Mouse (Mus musculus) stomach, postnatal 0 days (tissue): ENCODE results near the gene Wdr17. TPM values are rescaled to one million over a fixed set of nuclear protein-coding genes. Genes with fewer than 3 reads are reported as not detected.

Experiments used
- ATAC-seq: fragments of 200-750 bp; cut with Nextera tagmentation; 2 replicates; pipeline ENCODE4 v1.8.0; 2017; ENCODE audit not compliant: low FRiP score, low TSS enrichment
- DNase-seq: peaks from one replicate; pipeline ENCODE4 v3.0.0-alpha.2; 2016; ENCODE audit warnings: low spot score
- H3K27ac ChIP-seq: fragments of 300-500 bp; sonication (generic); replicated peaks from 2 replicates; pipeline ENCODE4 v1.5.1; 2014; ENCODE audit warnings: mild to moderate bottlenecking, control low read depth
- H3K27me3 ChIP-seq: fragments of 300-500 bp; sonication (generic); 2 replicates; pipeline ENCODE4 v1.6.1; 2014; ENCODE audit warnings: low read length; ENCODE audit not compliant: control insufficient read depth, insufficient read depth
- H3K36me3 ChIP-seq: fragments of 300-500 bp; sonication (generic); 2 replicates; pipeline ENCODE4 v1.6.1; 2014; ENCODE audit warnings: low read length, mixed read lengths; ENCODE audit not compliant: control insufficient read depth, insufficient read depth
- H3K4me1 ChIP-seq: fragments of 300-500 bp; sonication (generic); replicated peaks from 2 replicates; pipeline ENCODE4 v1.6.1; 2014; ENCODE audit warnings: antibody characterized with exemption; ENCODE audit not compliant: control insufficient read depth, insufficient read depth
- H3K4me2 ChIP-seq: fragments of 300-500 bp; sonication (generic); replicated peaks from 2 replicates; pipeline ENCODE4 v1.6.1; 2014; ENCODE audit warnings: low read depth, mild to moderate bottlenecking, control low read depth, moderate library complexity
- H3K4me3 ChIP-seq: fragments of 300-500 bp; sonication (generic); 2 replicates; pipeline ENCODE4 v1.5.1; 2014; ENCODE audit warnings: low read depth, low read length, control low read depth
- H3K9ac ChIP-seq: fragments of 300-500 bp; sonication (generic); 2 replicates; pipeline ENCODE4 v1.6.1; 2014; ENCODE audit warnings: mild to moderate bottlenecking, low read length, control low read depth, mixed read lengths
- H3K9me3 ChIP-seq: fragments of 300-500 bp; sonication (generic); 2 replicates; pipeline ENCODE4 v1.6.1; 2016; ENCODE audit warnings: low read length; ENCODE audit not compliant: control insufficient read depth
- CTCF ChIP-seq: IDR thresholded peaks from 2 replicates; pipeline ENCODE4 v1.5.1; 2016; ENCODE audit warnings: antibody characterized with exemption, low read depth, mild to moderate bottlenecking, moderate library complexity
- EP300 ChIP-seq: optimal IDR thresholded peaks from 2 replicates; pipeline ENCODE3; 2016; ENCODE audit warnings: antibody characterized with exemption
- WGBS: fragments of 180-500 bp; shearing (Covaris S2); extraction: QIAGEN DNeasy Blood & Tissue Kit; methylation state at CpG from one replicate; pipeline ENCODE4 v1.1.7; 2014; 5-methylcytosine and 5-hydroxymethylcytosine counted together
- polyA plus RNA-seq: library from polyadenylated mRNA; unstranded; fragments of >200 nt; fragmentation: Nextera tagmentation; extraction: Ambion mirVana; gene quantifications from 2 replicates; pipeline ENCODE4 v1.2.1, GENCODE M21; 2015

Wdr17 gene
- polyA plus RNA-seq, 1 experiment from 2014 or later: 0.06 TPM

DNA sequence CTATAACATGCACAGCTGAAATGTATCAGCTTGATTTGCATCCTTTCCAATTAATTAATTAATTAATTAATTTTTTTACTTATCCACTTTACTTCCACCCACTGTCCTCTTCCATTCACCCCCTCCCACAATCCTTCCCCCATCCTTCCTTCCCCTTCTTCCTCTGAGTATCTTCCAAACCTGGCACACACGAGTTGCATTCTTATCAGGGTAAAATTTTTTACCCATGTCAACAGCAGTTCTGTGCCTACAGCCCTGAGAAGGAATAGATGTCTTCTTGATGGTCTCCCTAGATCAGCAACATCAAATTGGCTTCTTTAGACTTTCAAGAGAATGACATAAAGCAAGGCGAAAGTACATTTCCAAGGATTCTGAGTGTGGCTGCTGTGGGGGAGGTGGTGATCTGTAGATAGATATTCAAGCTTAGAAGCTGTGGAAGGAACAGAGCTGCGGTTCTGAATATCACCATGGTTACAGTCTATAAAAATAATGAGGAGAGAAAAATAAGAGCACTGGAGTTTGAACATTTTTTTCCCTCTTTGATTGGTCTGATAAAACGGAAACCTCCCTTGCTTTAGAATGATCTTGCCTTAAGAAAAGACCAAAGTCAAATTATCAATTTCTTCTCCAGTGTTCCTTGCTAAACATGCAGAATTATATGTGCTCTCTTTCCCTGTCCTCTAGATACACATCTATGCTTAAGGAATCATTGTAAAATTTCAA is 22.8 kb downstream of the Wdr17 start:
- ATAC-seq (no peak), DNase-seq (no peak)
- H3K9me3 ChIP-seq: no peaks in the 10 kb centered on the region
- no peaks in the 10 kb centered on the region for H3K36me3 ChIP-seq
- no peak overlapping the region for H3K9ac ChIP-seq
- H3K4me2 ChIP-seq: no peak overlapping the region
- TF ChIP-seq EP300: no peak
- no peak for TF ChIP-seq CTCF
- H3K27me3 ChIP-seq: no peaks in the 10 kb centered on the region
- WGBS: 79% methylated on average over 4 of the region's 4 CpGs
- H3K27ac ChIP-seq: no peak overlapping the region
- no peak overlapping the region for H3K4me3 ChIP-seq
- H3K4me1 ChIP-seq: no peaks in the 10 kb centered on the region

DNA sequence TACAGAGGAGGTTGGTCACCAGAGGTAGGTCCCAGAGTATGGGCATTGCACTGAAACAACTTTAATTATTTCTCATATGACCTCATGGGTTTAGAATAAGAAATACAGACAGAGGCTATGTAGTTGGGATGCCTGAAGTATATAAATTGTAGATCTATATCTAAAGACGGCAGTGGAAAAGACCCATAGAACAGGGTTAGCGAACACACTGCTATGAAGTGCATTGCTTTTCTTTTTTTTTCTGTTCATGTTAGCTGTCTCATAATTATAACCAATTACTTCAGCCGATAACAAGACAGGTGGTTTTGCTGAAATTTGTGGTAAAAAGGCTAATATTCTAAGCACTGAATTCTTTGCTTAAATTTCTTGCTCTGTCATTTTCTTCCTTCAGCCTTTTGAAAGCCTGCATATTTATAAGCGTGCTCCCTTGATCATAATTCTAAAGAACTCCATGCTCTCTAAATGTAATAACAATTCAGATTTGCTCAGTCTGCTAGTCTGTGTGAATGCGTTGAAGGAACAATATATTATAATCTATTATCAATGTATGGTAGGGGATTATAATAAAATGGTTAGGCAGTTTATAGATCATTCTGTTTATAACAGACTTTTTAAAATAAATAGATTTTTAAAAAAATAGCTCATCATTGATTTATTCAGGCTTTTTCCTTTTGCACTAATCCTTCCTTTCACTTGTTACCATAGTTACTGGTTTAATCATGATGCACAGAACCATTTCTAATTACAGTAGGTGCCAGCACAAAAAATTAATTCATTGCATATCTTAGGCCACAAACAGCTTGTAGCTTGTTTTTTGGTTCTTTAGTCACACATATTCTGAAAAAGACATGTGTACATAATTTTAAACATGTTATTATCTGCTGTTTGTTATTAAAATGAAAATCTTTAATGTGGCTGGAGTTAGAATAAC is 50.7 kb downstream of the Wdr17 start:
- no peaks in the 10 kb centered on the region for H3K9me3 ChIP-seq
- H3K4me3 ChIP-seq: no peak overlapping the region
- no peak overlapping the region for H3K27ac ChIP-seq
- no peak for TF ChIP-seq EP300
- TF ChIP-seq CTCF: no peak
- H3K27me3 ChIP-seq: no peaks in the 10 kb centered on the region
- DNase-seq (no peak), ATAC-seq (no peak)
- H3K4me2 ChIP-seq: no peak overlapping the region
- no peak overlapping the region for H3K9ac ChIP-seq
- WGBS: 86% methylated on average over 5 of the region's 5 CpGs
- H3K36me3 ChIP-seq: no peaks in the 10 kb centered on the region
- H3K4me1 ChIP-seq: no peaks in the 10 kb centered on the region

DNA sequence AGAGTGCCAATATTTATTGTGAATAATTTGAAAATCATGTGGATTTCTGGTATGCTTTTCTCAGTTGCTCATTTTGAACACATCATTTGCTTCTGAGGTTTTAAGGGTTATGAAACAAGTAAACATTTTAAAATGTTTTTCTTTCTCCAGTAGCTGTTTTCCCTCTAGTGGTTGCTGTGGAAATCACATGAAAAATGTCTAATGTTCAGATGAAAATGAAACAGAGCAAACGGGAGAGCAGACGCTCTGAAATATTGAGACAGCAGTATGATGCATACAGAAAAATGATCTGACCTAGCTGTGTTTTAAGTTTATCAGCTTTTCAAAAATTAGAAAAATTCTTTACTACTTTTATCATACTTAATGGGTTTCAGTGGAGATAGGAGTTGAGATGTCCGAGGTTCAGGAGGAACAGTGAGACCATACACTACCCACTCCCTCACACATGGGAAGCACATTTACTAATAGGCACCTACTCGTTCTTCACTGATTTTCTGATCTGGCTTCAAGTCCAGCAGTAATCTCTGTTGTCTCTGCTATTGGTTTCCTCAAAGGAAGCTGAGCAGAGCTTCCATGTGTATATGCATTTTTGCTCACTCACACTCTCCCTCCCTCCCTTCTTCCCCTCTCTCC is 57.1 kb downstream of the Wdr17 start:
- Histone ChIP-seq H3K9ac (no peak overlapping the region), H3K4me2 (0 out of 2 replicates have a peak overlapping the region, but pooled peaks have one; percentile 12), H3K36me3 (no peaks in the 10 kb centered on the region), H3K27ac (no peak overlapping the region), H3K27me3 (no peaks in the 10 kb centered on the region), H3K4me3 (no peak overlapping the region), H3K9me3 (no peaks in the 10 kb centered on the region), H3K4me1 (no peaks in the 10 kb centered on the region)
- WGBS: 34% methylated on average over 4 of the region's 4 CpGs
- ATAC-seq (no peak), DNase-seq (no peak)
- TF ChIP-seq EP300 (no peak), CTCF (peak; percentile 67)

DNA sequence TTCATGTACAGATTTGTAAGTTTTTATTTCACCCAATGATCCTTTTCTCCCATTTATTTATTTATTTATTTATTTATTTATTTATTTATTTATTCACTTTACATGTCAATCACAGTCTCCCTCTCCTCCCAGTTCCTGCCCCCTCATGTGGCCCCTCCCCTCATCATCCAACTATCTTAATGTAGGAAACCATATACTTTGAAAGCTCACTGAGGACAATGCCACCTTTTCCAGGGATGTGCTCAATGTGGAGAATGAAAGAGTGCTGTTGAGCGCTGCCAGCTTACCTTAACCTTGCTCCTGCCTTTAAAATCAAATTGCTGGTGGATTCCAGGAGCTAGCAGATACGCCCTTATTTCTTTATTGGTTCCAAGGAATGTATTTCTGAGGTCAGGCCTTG is 59.0 kb downstream of the Wdr17 start:
- Histone ChIP-seq H3K4me3 (no peak overlapping the region), H3K9me3 (no peaks in the 10 kb centered on the region), H3K27ac (no peak overlapping the region), H3K4me1 (no peaks in the 10 kb centered on the region), H3K4me2 (no peak overlapping the region), H3K36me3 (no peaks in the 10 kb centered on the region), H3K9ac (no peak overlapping the region), H3K27me3 (no peaks in the 10 kb centered on the region)
- ATAC-seq (no peak), DNase-seq (no peak)
- TF ChIP-seq EP300 (no peak), CTCF (no peak)
- 67% methylated on average over 2 of the region's 2 CpGs for WGBS

DNA sequence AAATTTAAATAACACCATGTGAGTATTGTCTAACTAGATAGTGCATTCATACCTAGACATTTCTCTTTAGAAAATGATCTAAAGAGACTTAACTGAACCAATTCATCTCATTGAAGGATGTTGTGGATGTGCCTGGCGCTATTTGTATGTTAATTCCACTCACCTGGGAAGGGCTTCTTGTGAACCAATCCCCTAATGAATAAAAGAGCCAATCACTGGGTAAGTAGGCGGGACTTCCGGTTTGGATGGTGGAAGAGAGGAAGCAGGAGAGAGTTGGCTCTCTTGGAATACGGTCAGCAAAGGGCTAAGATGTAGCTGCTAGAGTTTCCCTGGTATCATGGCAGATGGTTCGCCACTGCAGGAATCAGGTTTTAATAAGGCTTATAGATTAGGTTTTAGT is 64.0 kb downstream of the Wdr17 start:
- WGBS: 88% methylated on average over 5 of the region's 5 CpGs
- ATAC-seq (no peak), DNase-seq (no peak)
- no peak overlapping the region for H3K4me3 ChIP-seq
- H3K27ac ChIP-seq: no peak overlapping the region
- no peaks in the 10 kb centered on the region for H3K27me3 ChIP-seq
- H3K4me1 ChIP-seq: no peaks in the 10 kb centered on the region
- no peak for TF ChIP-seq EP300
- no peak for TF ChIP-seq CTCF
- no peaks in the 10 kb centered on the region for H3K9me3 ChIP-seq
- no peak overlapping the region for H3K4me2 ChIP-seq
- H3K9ac ChIP-seq: no peak overlapping the region
- no peaks in the 10 kb centered on the region for H3K36me3 ChIP-seq
